Mouse (Mus musculus): Measurements from ENCODE around the gene Folr1. TPM values are rescaled to one million over a fixed set of nuclear protein-coding genes. Genes with fewer than 3 reads are reported as not detected.

The Folr1 gene
- polyA plus RNA-seq, 1 experiment from 2014 or later = 4.1 TPM

Small RNA genes lying within 50 kb of the gene (microRNA-seq; reads per million reads assigned to microRNA genes)
- gene Gm22655 = not detected

Other genes with a start within 250 kb of the Folr1 start
- 44.8 and 47.8 TPM in 2 replicates for gene Clpb, start 207.2 kb downstream of the Folr1 start, polyA plus RNA-seq (2016; fragmentation: Nextera tagmentation; extraction: Ambion mirVana)
- gene Phox2a, start 52.5 kb downstream of the Folr1 start, polyA plus RNA-seq (2016; fragmentation: Nextera tagmentation; extraction: Ambion mirVana) = 0.10 TPM in 1 of 2 replicates, not detected in the other
- 44.8 and 56.8 TPM in 2 replicates for gene Inppl1, start 32.6 kb downstream of the Folr1 start, polyA plus RNA-seq (2016; fragmentation: Nextera tagmentation; extraction: Ambion mirVana)
- gene Folr2, start 13.6 kb downstream of the Folr1 start, polyA plus RNA-seq (2016; fragmentation: Nextera tagmentation; extraction: Ambion mirVana) = not detected in 2 replicates
- 58.0 and 61.0 TPM in 2 replicates for gene Anapc15, start 7.1 kb downstream of the Folr1 start, polyA plus RNA-seq (2016; fragmentation: Nextera tagmentation; extraction: Ambion mirVana)
- 128 and 131 TPM in 2 replicates for gene Lamtor1, start 35.1 kb upstream of the Folr1 start, polyA plus RNA-seq (2016; fragmentation: Nextera tagmentation; extraction: Ambion mirVana)
- gene Tomt, start 35.6 kb upstream of the Folr1 start, polyA plus RNA-seq (2016; fragmentation: Nextera tagmentation; extraction: Ambion mirVana) = 0.42 and 0.45 TPM in 2 replicates
- 4.2 and 5.0 TPM in 2 replicates for gene Lrrc51, start 63.1 kb upstream of the Folr1 start, polyA plus RNA-seq (2016; fragmentation: Nextera tagmentation; extraction: Ambion mirVana)
- 67.8 and 70.6 TPM in 2 replicates for gene Numa1, start 63.3 kb upstream of the Folr1 start, polyA plus RNA-seq (2016; fragmentation: Nextera tagmentation; extraction: Ambion mirVana)
- gene Il18bp, start 147.9 kb upstream of the Folr1 start, polyA plus RNA-seq (2016; fragmentation: Nextera tagmentation; extraction: Ambion mirVana) = 1.8 TPM in 2 replicates
- gene Rnf121, start 194.7 kb upstream of the Folr1 start, polyA plus RNA-seq (2016; fragmentation: Nextera tagmentation; extraction: Ambion mirVana) = 19.9 and 21.3 TPM in 2 replicates
- gene Xndc1, start 194.7 kb upstream of the Folr1 start, polyA plus RNA-seq (2016; fragmentation: Nextera tagmentation; extraction: Ambion mirVana) = 26.5 and 27.5 TPM in 2 replicates
- gene Xntrpc, start 194.9 kb upstream of the Folr1 start, polyA plus RNA-seq (2016; fragmentation: Nextera tagmentation; extraction: Ambion mirVana) = 0.90 and 1.5 TPM in 2 replicates
- 0.15 and 0.58 TPM in 2 replicates for gene Trpc2, start 212.3 kb upstream of the Folr1 start, polyA plus RNA-seq (2016; fragmentation: Nextera tagmentation; extraction: Ambion mirVana)
- gene Art1, start 231.0 kb upstream of the Folr1 start, polyA plus RNA-seq (2016; fragmentation: Nextera tagmentation; extraction: Ambion mirVana) = 8.0 and 9.0 TPM in 2 replicates
- 1.4 and 2.3 TPM in 2 replicates for gene Art5, start 238.7 kb upstream of the Folr1 start, polyA plus RNA-seq (2016; fragmentation: Nextera tagmentation; extraction: Ambion mirVana)
- gene Chrna10, start 246.0 kb upstream of the Folr1 start, polyA plus RNA-seq (2016; fragmentation: Nextera tagmentation; extraction: Ambion mirVana) = not detected in 2 replicates

All from heart, embryonic 12.5 days (tissue).